In the genomic region with DNA sequence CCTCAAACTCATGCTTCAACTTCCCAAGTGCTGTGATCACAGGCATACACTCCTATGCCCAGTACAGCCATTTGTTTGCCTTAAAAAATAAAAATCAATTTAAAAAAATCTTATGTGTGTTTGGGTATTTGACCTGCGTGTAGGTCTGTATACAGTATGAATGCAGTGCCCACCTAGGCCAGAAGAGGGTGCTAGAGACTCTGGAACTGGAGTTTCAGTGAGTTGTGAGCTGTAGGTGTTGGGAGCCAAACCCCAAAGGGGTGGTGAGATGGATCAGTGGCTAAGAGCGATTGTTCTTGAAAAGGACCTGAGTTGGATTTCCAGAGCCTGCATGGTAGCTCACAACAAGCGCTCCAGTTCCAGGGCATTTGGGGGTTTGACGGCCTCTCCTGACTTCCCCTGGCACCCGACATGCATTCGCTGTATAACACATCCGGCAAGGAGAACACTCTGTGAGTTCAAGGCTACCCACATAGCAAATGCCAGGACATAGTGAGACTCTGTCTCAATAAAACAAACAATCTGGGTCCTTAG, we compare ENCODE assay signal across 9 mouse cellular contexts. TPM values are rescaled to one million over a fixed set of nuclear protein-coding genes. Genes with fewer than 3 reads are reported as not detected.
A peak's percentile ranks its signal among the peaks of the same experiment; 100 is the strongest.
DNase-seq lines count a peak whose midpoint lies in the region; ATAC-seq and TF ChIP-seq lines count a peak whose summit lies in the region.
"Had no signal": no experiment of that assay in that cellular context is flagged by ENCODE, and none has a peak within 500 bp of the region (broad histone marks: within the 10 kb centered on the region; RNA-seq: fewer than 3 reads in every experiment).

No protein-coding gene starts in this region.

- no peak overlapping the region for H3K27ac ChIP-seq in kidney, embryonic 14.5 days (ENCODE audit: low read depth, low read length)
- no peak overlapping the region for H3K27ac ChIP-seq in midbrain, postnatal 0 days (ENCODE audit: low read depth, low read length)
- no peak overlapping the region for H3K27ac ChIP-seq in testis, adult 2 months (ENCODE audit: control insufficient read depth, insufficient read depth, low read depth, low read length)

- peak; percentile 71 for DNase-seq in kidney, adult 11 months
- DNase-seq in ZHBTc4 (ENCODE audit: low read depth, low spot score), result peak; percentile 89
- DNase-seq in cerebellum, postnatal 36 days, result peak; percentile 79 to 85
- peak; percentile 61 for DNase-seq in heart, adult 8-10 months (ENCODE audit: low spot score)
- peak; percentile 56 for DNase-seq in layer of hippocampus, adult 9-11 months
- peak; percentile 88 for DNase-seq in midbrain, postnatal 0 days (ENCODE audit: low spot score)

- H3K4me2 ChIP-seq in kidney, embryonic 14.5 days (replicated peaks; ENCODE audit: low read depth, low read length), result no peak overlapping the region
- no peak overlapping the region for H3K4me2 ChIP-seq in midbrain, postnatal 0 days (ENCODE audit: low read depth, low read length, poor library complexity, severe bottlenecking)

- no peak for ATAC-seq in kidney, embryonic 14.5 days (ENCODE audit: low FRiP score, low TSS enrichment)
- no peak for ATAC-seq in midbrain, postnatal 0 days (ENCODE audit: low FRiP score)

- WGBS in kidney, embryonic 14.5 days, result 57% methylated on average over 7 of the region's 7 CpGs
- WGBS in midbrain, postnatal 0 days, result 53% methylated on average over 7 of the region's 7 CpGs

- H3K4me3 ChIP-seq in kidney, embryonic 14.5 days (ENCODE audit: low read length), result no peak overlapping the region
- H3K4me3 ChIP-seq in midbrain, postnatal 0 days (ENCODE audit: low read depth, low read length), result no peak overlapping the region
- no peak overlapping the region for H3K4me3 ChIP-seq in testis, adult 2 months (ENCODE audit: control insufficient read depth, low read depth, low read length)

- H3K9ac ChIP-seq in kidney, embryonic 14.5 days (ENCODE audit: low read depth, low read length), result no peak overlapping the region
- no peak overlapping the region for H3K9ac ChIP-seq in midbrain, postnatal 0 days (replicated peaks; ENCODE audit: low read length, poor library complexity, severe bottlenecking)

- peak; percentile 83 for TF ChIP-seq CTCF in midbrain, postnatal 0 days (IDR thresholded peaks at IDR 0.05)
- peak; percentile 49; the same call in 1 of the 2 replicates for TF ChIP-seq CTCF in testis, adult 2 months (IDR thresholded peaks at IDR 0.05; ENCODE audit: control insufficient read depth, insufficient read depth, insufficient replicate concordance, low read depth, low read length)

- no peaks in the 10 kb centered on the region for H3K27me3 ChIP-seq in kidney, embryonic 14.5 days (ENCODE audit: control insufficient read depth, insufficient read depth, low read length)
- H3K27me3 ChIP-seq in midbrain, postnatal 0 days (ENCODE audit: insufficient read depth, low read length), result no peaks in the 10 kb centered on the region
- no peaks in the 10 kb centered on the region for H3K27me3 ChIP-seq in testis, adult 2 months (ENCODE audit: control insufficient read depth, insufficient read depth, low read length)
- H3K27me3 ChIP-seq: embryonic facial prominence, embryonic 13.5 days had no signal

- H3K36me3 ChIP-seq in kidney, embryonic 14.5 days (ENCODE audit: control insufficient read depth, insufficient read depth, low read length), result peaks cover 6% of the 10 kb centered on the region; the same call in 1 of the 2 replicates
- H3K36me3 ChIP-seq in midbrain, postnatal 0 days (ENCODE audit: insufficient read depth, low read length), result no peaks in the 10 kb centered on the region
- no peaks in the 10 kb centered on the region for H3K36me3 ChIP-seq in testis, adult 2 months (ENCODE audit: control insufficient read depth, insufficient read depth, low read length)

- no peak for TF ChIP-seq POLR2A in testis, adult 2 months (IDR thresholded peaks at IDR 0.05; ENCODE audit: control insufficient read depth, low read depth, low read length)

- H3K4me1 ChIP-seq in kidney, embryonic 14.5 days (ENCODE audit: control insufficient read depth, insufficient read depth, low read length), result peaks cover 6% of the 10 kb centered on the region; the same call in 1 of the 2 replicates
- peaks cover 6% of the 10 kb centered on the region; the same call in 1 of the 2 replicates for H3K4me1 ChIP-seq in midbrain, postnatal 0 days (ENCODE audit: insufficient read depth, low read length)
- H3K4me1 ChIP-seq in testis, adult 2 months (ENCODE audit: control insufficient read depth, insufficient read depth, low read length), result peaks cover 6% of the 10 kb centered on the region

- no peaks in the 10 kb centered on the region for H3K9me3 ChIP-seq in kidney, embryonic 14.5 days (ENCODE audit: control insufficient read depth, low read length)
- H3K9me3 ChIP-seq in midbrain, postnatal 0 days (ENCODE audit: low read length), result no peaks in the 10 kb centered on the region
- H3K9me3 ChIP-seq: embryonic facial prominence, embryonic 13.5 days had no signal

RNA-seq across cellular contexts. Expression of a gene that starts 1.2 kb away (rescaled TPM):
- polyA plus RNA-seq in kidney, embryonic 14.5 days (2014; fragmentation: Nextera tagmentation; extraction: Ambion mirVana), result 95.9 and 103 TPM in 2 replicates
- 10 to 100 TPM; 21.0 to 21.4 (median 21.1) TPM for total RNA-seq in heart, adult 8-10 months (2022)
- total RNA-seq in midbrain, postnatal 0 days (2014; rRNA removed), result 43.6 and 48.6 TPM in 2 replicates
- polyA plus RNA-seq in midbrain, postnatal 0 days (2015; fragmentation: Nextera tagmentation; extraction: Ambion mirVana), result 80.4 and 85.4 TPM in 2 replicates
- polyA plus RNA-seq in testis, adult 2 months (2012; rRNA removed), result 51.8 and 62.2 TPM in 2 replicates

RNA-seq across cellular contexts. Expression of a gene that starts 5.7 kb away (rescaled TPM):
- not detected in 2 replicates for polyA plus RNA-seq in kidney, embryonic 14.5 days (2014; fragmentation: Nextera tagmentation; extraction: Ambion mirVana)
- total RNA-seq in heart, adult 8-10 months (2022), result 1 to 10 TPM; 3.1 to 5.7 (median 4.6) TPM
- total RNA-seq in midbrain, postnatal 0 days (2014; rRNA removed), result not detected in 2 replicates
- 0.09 TPM in 1 of 2 replicates, not detected in the other for polyA plus RNA-seq in midbrain, postnatal 0 days (2015; fragmentation: Nextera tagmentation; extraction: Ambion mirVana)
- 1.7 and 5.7 TPM in 2 replicates for polyA plus RNA-seq in testis, adult 2 months (2012; rRNA removed)
- polyA plus RNA-seq: embryonic facial prominence, embryonic 13.5 days had no signal

RNA-seq across cellular contexts. Expression of a gene that starts 17.1 kb away (rescaled TPM):
- polyA plus RNA-seq in kidney, embryonic 14.5 days (2014; fragmentation: Nextera tagmentation; extraction: Ambion mirVana), result 3.5 and 6.1 TPM in 2 replicates
- 1 to 10 TPM in 2 of 4 experiments, under 1 TPM in 2; 0.60 to 2.0 (median 1.1) TPM for total RNA-seq in heart, adult 8-10 months (2022)
- 0.49 TPM in 1 of 2 replicates, not detected in the other for total RNA-seq in midbrain, postnatal 0 days (2014; rRNA removed)
- polyA plus RNA-seq in midbrain, postnatal 0 days (2015; fragmentation: Nextera tagmentation; extraction: Ambion mirVana), result 0.48 and 0.77 TPM in 2 replicates
- polyA plus RNA-seq in testis, adult 2 months (2012; rRNA removed), result 6.1 and 7.8 TPM in 2 replicates

RNA-seq across cellular contexts. Expression of a gene that starts 22.1 kb away (rescaled TPM):
- 29.0 and 30.5 TPM in 2 replicates for polyA plus RNA-seq in kidney, embryonic 14.5 days (2014; fragmentation: Nextera tagmentation; extraction: Ambion mirVana)
- 10 to 100 TPM in 3 of 4 experiments, 1 to 10 TPM in 1; 8.2 to 11.7 (median 11.2) TPM for total RNA-seq in heart, adult 8-10 months (2022)
- 17.1 and 53.8 TPM in 2 replicates for total RNA-seq in midbrain, postnatal 0 days (2014; rRNA removed)
- polyA plus RNA-seq in midbrain, postnatal 0 days (2015; fragmentation: Nextera tagmentation; extraction: Ambion mirVana), result 22.0 and 27.2 TPM in 2 replicates
- 28.3 and 32.4 TPM in 2 replicates for polyA plus RNA-seq in testis, adult 2 months (2012; rRNA removed)

RNA-seq across cellular contexts. Expression of a gene that starts 30.0 kb away (rescaled TPM):
- polyA plus RNA-seq in kidney, embryonic 14.5 days (2014; fragmentation: Nextera tagmentation; extraction: Ambion mirVana), result 9.3 and 9.5 TPM in 2 replicates
- total RNA-seq in heart, adult 8-10 months (2022), result 1 to 10 TPM; 5.6 to 9.9 (median 7.5) TPM
- 4.7 and 11.6 TPM in 2 replicates for total RNA-seq in midbrain, postnatal 0 days (2014; rRNA removed)
- 4.1 and 4.2 TPM in 2 replicates for polyA plus RNA-seq in midbrain, postnatal 0 days (2015; fragmentation: Nextera tagmentation; extraction: Ambion mirVana)
- 3.7 and 4.9 TPM in 2 replicates for polyA plus RNA-seq in testis, adult 2 months (2012; rRNA removed)
